Mouse (Mus musculus): ENCODE measurements around the gene Eps15. TPM values are rescaled to one million over a fixed set of nuclear protein-coding genes. Genes with fewer than 3 reads are reported as not detected.

The Eps15 gene
- total and polyA plus RNA-seq, 3 experiments = 8.8 to 137 (median 56.8) TPM

DNA sequence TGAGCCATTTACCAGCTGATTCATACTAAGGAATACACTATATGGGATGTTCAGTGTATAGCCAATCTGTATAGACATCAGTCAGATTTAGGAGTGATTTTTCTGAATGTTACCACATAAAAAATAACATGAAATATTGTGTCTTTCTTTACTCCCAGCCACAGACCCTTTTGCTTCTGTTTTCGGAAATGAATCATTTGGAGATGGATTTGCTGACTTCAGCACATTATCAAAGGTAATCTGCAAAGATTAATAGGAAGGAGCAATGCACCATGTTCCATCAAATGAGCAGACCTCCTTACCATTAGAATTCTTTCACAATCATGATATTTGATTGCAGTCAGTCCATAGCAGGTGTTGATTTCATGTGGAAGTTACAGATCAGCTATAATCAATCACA is 98.0 kb downstream of the Eps15 start:
- no peaks in the 10 kb centered on the region for H3K27me3 ChIP-seq (ENCODE audit: insufficient read depth, low read length)
- ATAC-seq (ENCODE audit: extremely low read depth, insufficient number of reproducible peaks, low FRiP score, poor library complexity, severe bottlenecking) (no peak), DNase-seq (ENCODE audit: low spot score) (no peak)
- H3K4me1 ChIP-seq (ENCODE audit: insufficient read depth, low read depth, low read length) = no peaks in the 10 kb centered on the region
- no peaks in the 10 kb centered on the region for H3K9me3 ChIP-seq (replicated peaks)
- H3K4me3 ChIP-seq (ENCODE audit: low read depth, low read length) = no peak overlapping the region
- peaks cover 85% of the 10 kb centered on the region for H3K36me3 ChIP-seq (replicated peaks)
- TF ChIP-seq CTCF (IDR thresholded peaks at IDR 0.05; ENCODE audit: low read depth, low read length) (no peak), GATA1 (IDR thresholded peaks at IDR 0.05; ENCODE audit: borderline replicate concordance, low read length) (no peak), GATA2 (IDR thresholded peaks at IDR 0.05; ENCODE audit: borderline replicate concordance, low read depth, low read length) (no peak), TAL1 (conservative IDR thresholded peaks at IDR 0.05; ENCODE audit: low read depth, low read length) (no peak), POLR2AphosphoS5 (IDR thresholded peaks at IDR 0.05; ENCODE audit: insufficient replicate concordance, low read depth, low read length) (no peak)

DNA sequence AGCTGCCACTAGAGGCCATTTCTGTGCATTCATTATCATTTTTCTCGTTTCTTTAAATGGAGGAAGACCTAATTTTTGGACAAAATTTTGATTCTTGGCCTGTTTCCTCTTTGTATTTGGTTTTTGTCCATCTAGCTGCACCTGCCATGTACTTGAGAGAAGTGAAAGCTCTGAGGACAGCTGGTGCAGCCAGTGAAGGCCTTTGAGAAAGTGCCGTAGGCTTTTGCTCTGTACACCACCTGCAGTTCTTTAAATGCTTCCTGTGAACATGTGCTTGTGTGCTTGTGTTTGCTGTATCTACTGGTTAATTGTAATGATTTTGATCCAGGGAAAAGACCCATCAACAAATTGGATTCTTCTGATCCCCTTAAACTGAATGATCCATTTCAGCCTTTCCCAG is 102.4 kb downstream of the Eps15 start:
- TF ChIP-seq GATA1 (IDR thresholded peaks at IDR 0.05; ENCODE audit: borderline replicate concordance, low read length) (no peak), TAL1 (conservative IDR thresholded peaks at IDR 0.05; ENCODE audit: low read depth, low read length) (no peak), CTCF (IDR thresholded peaks at IDR 0.05; ENCODE audit: low read depth, low read length) (no peak), GATA2 (IDR thresholded peaks at IDR 0.05; ENCODE audit: borderline replicate concordance, low read depth, low read length) (no peak), POLR2AphosphoS5 (IDR thresholded peaks at IDR 0.05; ENCODE audit: insufficient replicate concordance, low read depth, low read length) (no peak)
- Histone ChIP-seq H3K36me3 (replicated peaks) (peaks cover 64% of the 10 kb centered on the region), H3K4me1 (ENCODE audit: insufficient read depth, low read depth, low read length) (peaks cover 6% of the 10 kb centered on the region), H3K27me3 (ENCODE audit: insufficient read depth, low read length) (no peaks in the 10 kb centered on the region), H3K9me3 (replicated peaks) (no peaks in the 10 kb centered on the region), H3K4me3 (ENCODE audit: low read depth, low read length) (no peak overlapping the region)
- DNase-seq (ENCODE audit: low spot score) (no peak), ATAC-seq (ENCODE audit: extremely low read depth, insufficient number of reproducible peaks, low FRiP score, poor library complexity, severe bottlenecking) (no peak)

DNA sequence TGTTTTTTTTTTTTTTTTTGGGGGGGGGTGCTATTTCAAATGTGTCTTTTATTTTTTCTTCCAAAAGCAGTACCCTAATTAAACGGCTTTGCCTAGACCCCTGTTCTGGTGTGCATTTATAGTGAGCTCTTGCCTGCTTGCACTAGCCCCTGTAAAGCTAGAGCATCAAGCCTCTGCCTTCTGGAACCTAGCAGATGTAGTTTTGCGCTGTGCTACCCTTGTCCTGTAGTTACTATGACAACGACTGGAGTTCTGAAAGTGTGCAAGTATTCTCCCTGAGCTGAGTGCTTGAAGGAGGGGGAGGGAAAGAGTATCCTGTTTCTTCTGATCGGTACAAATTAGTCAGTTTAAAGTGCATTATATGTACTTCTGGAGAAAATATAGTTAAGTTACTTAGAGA is 105.5 kb downstream of the Eps15 start:
- Histone ChIP-seq H3K4me1 (ENCODE audit: insufficient read depth, low read depth, low read length) (peaks cover 6% of the 10 kb centered on the region), H3K9me3 (replicated peaks) (no peaks in the 10 kb centered on the region), H3K27me3 (ENCODE audit: insufficient read depth, low read length) (no peaks in the 10 kb centered on the region), H3K36me3 (replicated peaks) (peaks cover 56% of the 10 kb centered on the region), H3K4me3 (ENCODE audit: low read depth, low read length) (no peak overlapping the region)
- DNase-seq (ENCODE audit: low spot score) (no peak), ATAC-seq (ENCODE audit: extremely low read depth, insufficient number of reproducible peaks, low FRiP score, poor library complexity, severe bottlenecking) (no peak)
- TF ChIP-seq GATA1 (IDR thresholded peaks at IDR 0.05; ENCODE audit: borderline replicate concordance, low read length) (no peak), GATA2 (IDR thresholded peaks at IDR 0.05; ENCODE audit: borderline replicate concordance, low read depth, low read length) (no peak), TAL1 (conservative IDR thresholded peaks at IDR 0.05; ENCODE audit: low read depth, low read length) (no peak), CTCF (IDR thresholded peaks at IDR 0.05; ENCODE audit: low read depth, low read length) (no peak), POLR2AphosphoS5 (IDR thresholded peaks at IDR 0.05; ENCODE audit: insufficient replicate concordance, low read depth, low read length) (no peak)

DNA sequence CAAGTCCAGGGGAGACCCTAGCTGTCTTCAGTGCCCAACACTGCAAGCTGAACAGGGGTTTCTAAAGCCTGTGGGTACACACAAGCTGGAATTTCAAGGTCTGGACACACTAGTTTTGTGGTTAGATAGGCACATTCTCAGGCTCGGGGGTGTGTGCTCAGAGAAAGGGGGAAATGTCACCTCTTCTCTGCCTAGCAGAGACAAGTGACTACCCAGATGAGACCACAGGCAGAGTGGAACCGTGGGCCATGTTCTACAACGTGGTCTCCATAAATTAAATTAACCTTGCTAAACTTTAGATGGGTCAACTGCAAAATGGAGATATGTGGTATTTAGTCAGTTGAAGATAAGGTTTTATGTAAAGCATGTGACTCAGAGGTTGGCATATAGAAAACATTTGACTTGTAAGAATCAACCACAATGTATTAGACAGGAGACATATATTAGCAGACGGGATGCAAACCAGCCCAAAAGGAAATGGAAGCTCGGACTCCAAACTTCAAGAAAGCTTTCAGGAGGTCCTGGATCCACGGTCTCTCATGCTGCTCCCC is 113.2 kb downstream of the Eps15 start:
- DNase-seq (ENCODE audit: low spot score) (peak; percentile 44), ATAC-seq (ENCODE audit: extremely low read depth, insufficient number of reproducible peaks, low FRiP score, poor library complexity, severe bottlenecking) (peak; percentile 65)
- no peaks in the 10 kb centered on the region for H3K9me3 ChIP-seq (replicated peaks)
- H3K27me3 ChIP-seq (ENCODE audit: insufficient read depth, low read length) = no peaks in the 10 kb centered on the region
- H3K4me3 ChIP-seq (ENCODE audit: low read depth, low read length) = no peak overlapping the region; the same call in 1 of the 2 replicates
- H3K4me1 ChIP-seq (ENCODE audit: insufficient read depth, low read depth, low read length) = peaks cover 42% of the 10 kb centered on the region
- TF ChIP-seq GATA1 (IDR thresholded peaks at IDR 0.05; ENCODE audit: borderline replicate concordance, low read length) (no peak), TAL1 (conservative IDR thresholded peaks at IDR 0.05; ENCODE audit: low read depth, low read length) (no peak)
- H3K36me3 ChIP-seq (replicated peaks) = peaks cover 24% of the 10 kb centered on the region

DNA sequence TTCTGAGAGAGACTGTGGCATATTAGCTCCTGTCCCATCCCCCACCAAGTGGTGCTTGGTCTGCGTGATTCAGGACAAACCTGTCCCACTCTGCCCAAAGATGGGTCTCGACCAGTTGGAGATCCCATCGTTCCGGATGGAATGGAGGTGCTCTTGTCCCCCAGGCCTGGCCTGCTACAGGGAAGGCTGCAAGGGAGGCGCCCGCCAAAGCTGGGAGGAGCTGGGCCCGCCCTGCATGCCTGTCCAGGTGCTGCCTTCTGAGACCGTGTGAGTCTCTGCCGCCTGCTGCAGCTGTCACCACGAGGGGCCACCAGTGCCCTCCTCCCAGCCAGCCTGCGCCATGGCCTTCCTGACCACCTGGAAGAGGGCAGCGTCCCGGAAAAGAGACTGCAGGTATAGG is 113.8 kb downstream of the Eps15 start:
- Histone ChIP-seq H3K9me3 (replicated peaks) (no peaks in the 10 kb centered on the region), H3K4me3 (ENCODE audit: low read depth, low read length) (peak overlapping the region; percentile 67; the same call in 1 of the 2 replicates), H3K36me3 (replicated peaks) (peaks cover 18% of the 10 kb centered on the region), H3K4me1 (ENCODE audit: insufficient read depth, low read depth, low read length) (peaks cover 42% of the 10 kb centered on the region), H3K27me3 (ENCODE audit: insufficient read depth, low read length) (no peaks in the 10 kb centered on the region)
- DNase-seq (ENCODE audit: low spot score) = peak; percentile 35
- TF ChIP-seq GATA2 (IDR thresholded peaks at IDR 0.05; ENCODE audit: borderline replicate concordance, low read depth, low read length) (no peak), GATA1 (IDR thresholded peaks at IDR 0.05; ENCODE audit: borderline replicate concordance, low read length) (no peak), CTCF (IDR thresholded peaks at IDR 0.05; ENCODE audit: low read depth, low read length) (no peak), POLR2AphosphoS5 (IDR thresholded peaks at IDR 0.05; ENCODE audit: insufficient replicate concordance, low read depth, low read length) (no peak), TAL1 (conservative IDR thresholded peaks at IDR 0.05; ENCODE audit: low read depth, low read length) (no peak)
- ATAC-seq (ENCODE audit: extremely low read depth, insufficient number of reproducible peaks, low FRiP score, poor library complexity, severe bottlenecking) = peak; percentile 56

DNA sequence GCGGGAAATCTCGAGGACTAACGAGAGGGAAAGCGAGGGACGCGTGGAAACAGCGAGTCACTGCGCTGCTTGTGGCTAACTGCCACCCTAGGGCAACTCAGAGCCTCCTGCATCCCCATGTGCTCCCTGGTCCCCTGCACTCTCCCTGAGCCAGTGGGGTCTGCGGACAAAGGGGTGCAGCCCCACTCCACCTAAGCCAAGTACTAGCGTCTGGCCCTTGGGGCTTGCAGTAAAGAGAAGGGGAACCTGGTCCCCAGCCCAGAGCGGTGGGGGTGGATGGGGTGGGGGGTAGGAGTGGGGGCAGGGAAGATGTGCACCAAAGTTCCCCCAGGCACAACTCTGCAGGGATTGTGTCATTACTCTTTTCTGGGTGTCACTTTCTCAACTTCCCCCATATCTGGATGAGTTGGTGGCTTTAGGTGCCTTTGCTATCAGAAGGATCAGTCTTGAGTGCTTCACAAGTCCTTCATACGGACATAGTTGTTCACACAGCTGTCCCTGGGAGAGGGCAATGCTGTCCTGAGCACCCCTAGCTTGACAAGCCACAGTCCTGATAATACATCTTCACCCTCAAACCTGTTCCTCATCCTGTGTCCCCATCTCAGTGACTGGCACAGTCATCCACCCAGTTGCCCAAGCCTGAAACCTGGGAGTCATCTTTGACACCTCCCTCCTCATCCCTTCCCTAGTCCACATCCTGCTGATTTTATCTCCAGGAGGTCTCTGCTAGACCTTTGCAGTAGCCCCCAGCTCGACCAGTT is 114.4 kb downstream of the Eps15 start:
- peaks cover 42% of the 10 kb centered on the region for H3K4me1 ChIP-seq (ENCODE audit: insufficient read depth, low read depth, low read length)
- TF ChIP-seq GATA2 (IDR thresholded peaks at IDR 0.05; ENCODE audit: borderline replicate concordance, low read depth, low read length) = no peak
- no peak for TF ChIP-seq CTCF (IDR thresholded peaks at IDR 0.05; ENCODE audit: low read depth, low read length)
- TF ChIP-seq GATA1 (IDR thresholded peaks at IDR 0.05; ENCODE audit: borderline replicate concordance, low read length) = no peak
- no peak for DNase-seq (ENCODE audit: low spot score)
- H3K27me3 ChIP-seq (ENCODE audit: insufficient read depth, low read length) = no peaks in the 10 kb centered on the region
- ATAC-seq (ENCODE audit: extremely low read depth, insufficient number of reproducible peaks, low FRiP score, poor library complexity, severe bottlenecking) = no peak
- H3K4me3 ChIP-seq (ENCODE audit: low read depth, low read length) = peak overlapping the region; percentile 67; the same call in 1 of the 2 replicates
- H3K36me3 ChIP-seq (replicated peaks) = peaks cover 17% of the 10 kb centered on the region
- H3K9me3 ChIP-seq (replicated peaks) = no peaks in the 10 kb centered on the region

Measured in G1E (cell line).